Mouse (Mus musculus): ENCODE data around the gene 2010315B03Rik. TPM values are rescaled to one million over a fixed set of nuclear protein-coding genes. Genes with fewer than 3 reads are reported as not detected.

The 2010315B03Rik gene
- polyA plus RNA-seq, 1 experiment from 2014 or later = 11.4 TPM

DNA sequence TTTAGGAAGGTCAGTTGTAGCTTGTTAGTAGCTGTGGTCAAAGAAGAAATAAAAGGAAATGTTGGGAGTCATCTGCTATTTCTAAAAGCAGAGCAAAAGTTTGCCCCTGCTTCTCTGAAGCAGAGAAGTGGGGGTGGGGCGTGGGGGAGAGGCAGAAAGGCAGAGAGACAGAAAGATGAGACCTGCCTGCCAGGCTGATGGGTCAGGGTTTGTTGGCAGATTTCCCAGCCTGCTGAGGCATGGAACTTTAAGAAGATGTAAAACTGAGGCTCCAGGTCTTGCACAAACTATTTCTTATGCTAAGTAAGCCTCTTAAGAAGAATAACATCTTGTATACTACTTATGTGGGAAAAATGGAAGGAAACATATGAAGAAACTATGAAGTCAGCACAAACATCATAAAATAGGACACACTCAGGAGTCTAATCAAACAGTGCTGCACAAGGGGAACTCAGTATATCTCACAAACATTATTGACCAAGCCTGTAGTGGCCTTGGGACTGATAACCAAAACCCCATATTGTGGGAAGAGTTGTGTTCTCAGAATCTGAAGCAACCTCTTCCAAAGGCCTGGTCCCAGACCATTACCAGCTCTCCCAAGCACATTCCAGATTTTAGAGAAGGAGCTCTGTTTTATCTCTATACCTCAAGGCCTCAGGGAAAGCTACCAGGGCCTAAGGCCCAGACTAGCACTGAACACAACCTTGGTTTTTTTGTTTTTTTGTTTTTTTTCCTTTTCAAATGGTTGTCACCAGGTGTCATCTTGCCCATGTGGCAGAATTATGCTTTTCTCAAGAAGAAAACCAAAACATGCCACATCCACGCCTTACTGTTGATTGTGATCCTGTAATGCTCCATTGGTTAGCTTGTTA is 31.7 kb downstream of the 2010315B03Rik start:
- Histone ChIP-seq H3K4me3 (ENCODE audit: low read depth, low read length) (no peak overlapping the region; the same call in 1 of the 2 replicates), H3K27me3 (replicated peaks; ENCODE audit: insufficient read depth, low read length) (no peaks in the 10 kb centered on the region), H3K36me3 (ENCODE audit: insufficient read depth, low read length) (peaks cover 9% of the 10 kb centered on the region), H3K4me2 (replicated peaks; ENCODE audit: low read depth, low read length) (peak overlapping the region; percentile 78; the same call in 1 of the 2 replicates), H3K9me3 (ENCODE audit: low read length) (no peaks in the 10 kb centered on the region; the same call in 1 of the 2 replicates), H3K4me1 (ENCODE audit: insufficient read depth, low read depth, low read length) (peaks cover 11% of the 10 kb centered on the region; the same call in 1 of the 2 replicates), H3K9ac (replicated peaks; ENCODE audit: low read depth) (0 out of 2 replicates have a peak overlapping the region, but pooled peaks have one; percentile 75), H3K27ac (ENCODE audit: low read length) (no peak overlapping the region)
- WGBS = 82% methylated on average over 2 of the region's 2 CpGs
- no peak for ATAC-seq
- no peak for DNase-seq (ENCODE audit: low spot score)
- no peak for TF ChIP-seq CTCF (IDR thresholded peaks at IDR 0.05)
- TF ChIP-seq EP300 (IDR thresholded peaks at IDR 0.05) = no peak

DNA sequence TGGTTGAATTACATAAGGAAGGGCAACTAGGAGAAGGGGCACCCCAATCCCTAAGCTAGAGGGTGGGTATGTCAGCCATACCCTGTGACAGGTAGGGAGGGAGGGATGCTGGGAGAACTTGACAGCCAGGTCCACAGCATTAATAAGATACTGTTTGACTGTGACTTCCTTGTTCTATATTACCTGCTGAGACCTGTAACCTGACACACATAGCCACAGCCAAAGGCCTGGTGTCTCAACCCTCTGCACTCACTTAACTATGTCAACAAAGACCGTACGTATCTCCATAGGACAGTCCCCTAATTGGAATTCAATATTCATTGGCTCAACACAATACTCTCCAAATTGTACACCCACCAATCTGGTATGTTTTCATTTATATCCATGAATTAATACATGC is 33.2 kb downstream of the 2010315B03Rik start:
- TF ChIP-seq EP300 (IDR thresholded peaks at IDR 0.05) = no peak
- TF ChIP-seq CTCF (IDR thresholded peaks at IDR 0.05) = no peak
- Histone ChIP-seq H3K4me1 (ENCODE audit: insufficient read depth, low read depth, low read length) (peaks cover 11% of the 10 kb centered on the region; the same call in 1 of the 2 replicates), H3K4me3 (ENCODE audit: low read depth, low read length) (no peak overlapping the region), H3K36me3 (ENCODE audit: insufficient read depth, low read length) (peaks cover 9% of the 10 kb centered on the region), H3K27me3 (replicated peaks; ENCODE audit: insufficient read depth, low read length) (no peaks in the 10 kb centered on the region), H3K4me2 (replicated peaks; ENCODE audit: low read depth, low read length) (no peak overlapping the region), H3K9me3 (ENCODE audit: low read length) (peaks cover 10% of the 10 kb centered on the region), H3K27ac (ENCODE audit: low read length) (no peak overlapping the region), H3K9ac (replicated peaks; ENCODE audit: low read depth) (no peak overlapping the region)
- ATAC-seq (no peak), DNase-seq (ENCODE audit: low spot score) (no peak)
- WGBS = 29% methylated on average over 2 of the region's 2 CpGs

DNA sequence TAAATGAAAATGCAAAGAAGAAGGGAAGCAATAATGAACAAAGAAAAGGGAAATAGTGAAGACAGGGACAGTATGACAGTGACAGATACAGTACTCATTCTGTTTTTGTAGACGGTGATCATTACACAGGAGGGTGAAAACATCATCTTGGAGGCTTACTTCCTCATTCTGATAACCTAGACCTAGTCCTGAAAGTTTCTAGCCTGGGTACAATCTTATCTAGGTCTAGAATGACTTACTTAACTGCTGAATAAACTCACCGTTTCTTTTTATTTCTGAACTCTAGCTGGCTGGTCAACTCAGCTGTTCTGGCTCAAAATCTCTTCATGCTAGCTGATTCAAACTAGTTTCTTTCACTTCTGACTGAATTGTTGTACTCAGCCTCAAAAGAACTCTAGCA is 37.4 kb downstream of the 2010315B03Rik start:
- 87% methylated on average over 2 of the region's 2 CpGs for WGBS
- TF ChIP-seq EP300 (IDR thresholded peaks at IDR 0.05) = no peak
- no peak for TF ChIP-seq CTCF (IDR thresholded peaks at IDR 0.05)
- Histone ChIP-seq H3K27me3 (replicated peaks; ENCODE audit: insufficient read depth, low read length) (no peaks in the 10 kb centered on the region), H3K27ac (ENCODE audit: low read length) (no peak overlapping the region), H3K4me3 (ENCODE audit: low read depth, low read length) (no peak overlapping the region), H3K4me2 (replicated peaks; ENCODE audit: low read depth, low read length) (no peak overlapping the region), H3K36me3 (ENCODE audit: insufficient read depth, low read length) (peaks cover 15% of the 10 kb centered on the region), H3K4me1 (ENCODE audit: insufficient read depth, low read depth, low read length) (peaks cover 6% of the 10 kb centered on the region; the same call in 1 of the 2 replicates), H3K9ac (replicated peaks; ENCODE audit: low read depth) (no peak overlapping the region), H3K9me3 (ENCODE audit: low read length) (peaks cover 29% of the 10 kb centered on the region)
- no peak for DNase-seq (ENCODE audit: low spot score)
- no peak for ATAC-seq

DNA sequence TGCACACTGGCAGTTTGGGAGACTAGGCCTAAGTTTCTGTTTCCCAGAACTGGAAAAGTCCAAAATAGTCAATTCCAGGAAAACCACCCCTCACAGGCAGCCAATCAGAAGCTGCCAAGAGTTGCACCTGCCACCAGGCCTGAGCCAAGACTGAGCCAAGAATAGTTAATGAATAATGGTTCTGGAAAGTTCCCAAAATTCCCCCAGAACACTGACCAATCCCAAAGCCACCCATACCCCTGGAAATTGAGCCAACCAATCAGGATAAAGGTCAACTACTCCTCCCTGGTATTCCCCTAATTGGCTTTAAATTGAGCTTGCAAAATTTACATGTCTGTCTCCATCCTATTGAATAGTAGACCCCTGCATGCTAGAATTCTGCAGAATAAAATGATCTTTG is 39.3 kb downstream of the 2010315B03Rik start:
- peaks cover 23% of the 10 kb centered on the region for H3K36me3 ChIP-seq (ENCODE audit: insufficient read depth, low read length)
- ATAC-seq = peak; percentile 26; the same call in 1 of the 2 replicates
- no peak for DNase-seq (ENCODE audit: low spot score)
- H3K9me3 ChIP-seq (ENCODE audit: low read length) = peaks cover 42% of the 10 kb centered on the region
- no peak overlapping the region for H3K4me3 ChIP-seq (ENCODE audit: low read depth, low read length)
- H3K27ac ChIP-seq (ENCODE audit: low read length) = no peak overlapping the region
- no peaks in the 10 kb centered on the region for H3K27me3 ChIP-seq (replicated peaks; ENCODE audit: insufficient read depth, low read length)
- H3K4me1 ChIP-seq (ENCODE audit: insufficient read depth, low read depth, low read length) = no peaks in the 10 kb centered on the region
- TF ChIP-seq CTCF (IDR thresholded peaks at IDR 0.05) (no peak), EP300 (IDR thresholded peaks at IDR 0.05) (no peak)
- H3K4me2 ChIP-seq (replicated peaks; ENCODE audit: low read depth, low read length) = no peak overlapping the region
- H3K9ac ChIP-seq (replicated peaks; ENCODE audit: low read depth) = no peak overlapping the region

DNA sequence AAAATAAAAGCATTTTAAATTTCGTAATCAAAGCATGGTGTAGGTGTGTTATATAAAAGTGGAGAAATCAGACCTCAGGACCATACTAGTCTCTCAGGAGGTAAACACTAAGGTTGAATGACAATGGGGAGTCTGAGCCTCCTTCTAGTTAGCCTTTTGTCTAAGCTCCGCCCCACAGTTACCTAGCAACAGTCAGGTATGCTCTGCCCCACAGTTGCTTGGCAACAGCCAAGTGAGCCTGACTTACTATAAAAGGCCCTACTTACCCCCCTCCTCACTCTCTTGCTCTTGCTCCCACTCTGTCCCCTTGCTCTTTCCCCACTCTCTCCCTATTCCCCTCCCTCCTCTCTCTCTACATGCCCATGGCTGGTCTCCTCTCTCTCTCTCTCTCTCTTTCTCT is 44.6 kb downstream of the 2010315B03Rik start:
- no peaks in the 10 kb centered on the region for H3K4me1 ChIP-seq (ENCODE audit: insufficient read depth, low read depth, low read length)
- peaks cover 20% of the 10 kb centered on the region for H3K9me3 ChIP-seq (ENCODE audit: low read length)
- H3K4me3 ChIP-seq (ENCODE audit: low read depth, low read length) = no peak overlapping the region
- no peak overlapping the region for H3K4me2 ChIP-seq (replicated peaks; ENCODE audit: low read depth, low read length)
- ATAC-seq (no peak), DNase-seq (ENCODE audit: low spot score) (no peak)
- 25% methylated on average over 2 of the region's 2 CpGs for WGBS
- no peak for TF ChIP-seq CTCF (IDR thresholded peaks at IDR 0.05)
- TF ChIP-seq EP300 (IDR thresholded peaks at IDR 0.05) = no peak
- no peak overlapping the region for H3K9ac ChIP-seq (replicated peaks; ENCODE audit: low read depth)
- H3K36me3 ChIP-seq (ENCODE audit: insufficient read depth, low read length) = peaks cover 23% of the 10 kb centered on the region
- no peak overlapping the region for H3K27ac ChIP-seq (ENCODE audit: low read length)
- H3K27me3 ChIP-seq (replicated peaks; ENCODE audit: insufficient read depth, low read length) = no peaks in the 10 kb centered on the region

DNA sequence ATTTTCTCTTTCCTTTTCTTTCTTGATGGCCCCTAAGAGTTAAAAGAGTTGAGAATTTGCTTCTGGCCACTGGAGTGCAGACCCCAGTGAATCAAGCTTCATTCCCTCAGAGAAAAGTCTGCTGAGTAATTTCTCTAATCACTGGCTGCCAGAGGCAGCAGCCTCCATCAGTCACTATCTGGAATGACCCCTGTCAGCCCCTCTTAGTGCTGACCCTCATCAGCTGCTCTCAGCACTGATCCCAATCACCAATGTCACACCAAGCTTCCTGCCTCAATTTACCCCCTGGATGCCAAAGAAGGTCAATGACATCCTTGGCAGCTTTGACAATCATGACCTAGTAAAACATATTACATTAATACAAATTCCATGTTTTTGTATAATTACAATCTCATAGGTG is 45.0 kb downstream of the 2010315B03Rik start:
- peaks cover 18% of the 10 kb centered on the region for H3K9me3 ChIP-seq (ENCODE audit: low read length)
- no peaks in the 10 kb centered on the region for H3K4me1 ChIP-seq (ENCODE audit: insufficient read depth, low read depth, low read length)
- ATAC-seq = no peak
- H3K4me3 ChIP-seq (ENCODE audit: low read depth, low read length) = no peak overlapping the region
- H3K36me3 ChIP-seq (ENCODE audit: insufficient read depth, low read length) = peaks cover 23% of the 10 kb centered on the region
- DNase-seq (ENCODE audit: low spot score) = no peak
- H3K4me2 ChIP-seq (replicated peaks; ENCODE audit: low read depth, low read length) = no peak overlapping the region
- H3K9ac ChIP-seq (replicated peaks; ENCODE audit: low read depth) = no peak overlapping the region
- no peaks in the 10 kb centered on the region for H3K27me3 ChIP-seq (replicated peaks; ENCODE audit: insufficient read depth, low read length)
- TF ChIP-seq EP300 (IDR thresholded peaks at IDR 0.05) = no peak
- no peak for TF ChIP-seq CTCF (IDR thresholded peaks at IDR 0.05)
- no peak overlapping the region for H3K27ac ChIP-seq (ENCODE audit: low read length)

Measured in lung, postnatal 0 days (tissue).